Mouse (Mus musculus) adrenal gland, adult 8-10 months (tissue): ENCODE data around the gene Rab23. TPM values are rescaled to one million over a fixed set of nuclear protein-coding genes. Genes with fewer than 3 reads are reported as not detected.
A peak's percentile ranks its signal among the peaks of the same experiment; 100 is the strongest.

Source experiments
- DNase-seq: peaks from one replicate; pipeline ENCODE4 v3.0.0; 2022
- total RNA-seq, 4 experiments: library from RNA; stranded (reverse); gene quantifications; 2 replicates each; pipeline ENCODE4 v1.2.4; 2022

The Rab23 gene
- total RNA-seq: 10 to 100 TPM; 14.0 to 16.8 (median 15.0) TPM

DNA sequence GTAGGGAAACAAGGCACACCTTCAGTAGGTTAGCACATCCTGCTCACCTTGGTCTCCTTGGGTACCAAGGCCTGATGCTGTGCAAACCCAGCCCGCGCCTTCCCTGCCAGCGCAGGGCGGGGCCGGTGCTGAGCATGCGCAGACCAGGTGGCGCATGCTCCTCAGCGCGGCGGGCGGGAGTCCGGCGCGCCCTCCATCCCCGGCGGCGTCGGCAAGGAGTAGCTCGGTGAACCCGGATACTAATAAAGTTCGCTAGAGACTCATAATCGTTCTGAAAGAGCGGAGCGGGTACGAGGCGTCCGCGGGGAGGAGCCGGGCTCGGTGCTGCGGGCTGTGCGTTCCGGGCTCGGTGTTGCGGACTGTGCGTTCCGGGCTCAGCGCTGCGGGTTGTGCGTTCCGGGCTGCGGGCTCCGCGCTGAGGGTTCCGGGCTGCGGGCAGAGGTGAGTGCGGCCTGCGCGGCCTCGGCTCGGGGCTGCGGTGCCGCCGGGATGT lies at the start of gene Rab23:
Rab23 (plus strand) TSS at position 155 of the 493 bp plus-strand sequence.
- peak; percentile 63 for DNase-seq

DNA sequence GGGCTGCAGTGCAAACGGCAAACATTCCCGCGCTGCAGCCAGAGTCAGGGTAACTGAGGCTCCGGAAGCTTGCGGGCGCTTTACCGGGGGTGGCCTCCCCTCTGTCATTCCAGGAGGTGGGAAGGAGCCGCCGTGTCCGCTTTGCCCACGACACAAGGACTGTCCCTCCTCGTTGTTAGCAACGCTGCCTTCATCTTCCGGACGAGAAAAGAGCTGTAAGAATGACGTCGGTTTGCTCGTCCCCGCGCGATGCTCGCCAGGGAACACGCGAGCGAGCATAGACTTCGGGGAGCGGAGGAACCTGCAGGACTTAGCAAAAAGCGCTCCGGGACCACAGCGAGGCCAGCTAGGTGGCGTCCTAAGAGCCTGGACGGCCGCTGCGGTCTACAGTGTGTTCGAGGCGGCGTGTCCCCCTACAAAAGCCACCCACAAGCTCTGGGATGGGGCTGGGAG lies 49.5 kb upstream of the Rab23 start:
- peak; percentile 44 for DNase-seq

DNA sequence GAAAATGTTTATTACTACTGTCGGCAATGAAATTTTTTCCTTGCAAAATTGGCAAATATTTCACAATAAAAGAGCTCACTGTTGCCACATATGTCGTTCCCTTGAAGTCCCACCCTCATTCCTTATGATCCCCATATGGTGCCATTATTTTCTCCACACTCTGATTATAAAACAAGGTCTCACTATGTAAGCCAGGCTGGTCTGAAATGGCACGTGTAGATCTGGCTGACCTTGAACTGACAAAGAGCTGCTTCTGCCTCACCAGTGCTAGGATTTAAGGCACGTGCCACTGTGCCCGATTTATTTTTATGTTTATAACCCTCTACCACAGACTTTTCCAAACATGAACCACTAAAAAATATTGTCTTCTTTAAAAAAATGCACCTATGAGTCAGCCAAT lies 48.2 kb upstream of the Rab23 start:
- no peak for DNase-seq

DNA sequence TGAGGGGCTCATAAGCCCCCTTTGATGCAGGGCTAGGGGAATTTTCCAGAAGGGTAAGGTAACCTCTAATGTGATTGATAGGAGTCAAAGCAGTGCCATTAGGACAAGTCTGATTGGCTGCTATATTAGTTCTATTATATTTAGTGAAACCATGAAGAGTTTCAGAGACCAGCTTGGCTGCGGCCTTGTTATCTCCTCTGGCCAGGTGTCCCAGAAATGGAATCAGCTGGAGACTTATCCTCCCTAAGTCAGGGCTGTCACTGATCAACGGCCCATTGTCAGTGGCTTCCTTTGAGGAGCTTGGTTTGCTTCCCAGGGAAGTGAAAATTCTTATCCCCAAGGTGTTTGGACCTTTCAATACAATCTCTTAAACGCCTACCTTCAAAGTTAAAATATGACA lies 47.6 kb upstream of the Rab23 start:
- DNase-seq: no peak

- DNase-seq: no peak
Observed at GRCm38 (mm10) chr1:33672514-33672913, 47.2 kb upstream of the Rab23 start.

- no peak for DNase-seq
Observed at GRCm38 (mm10) chr1:33673158-33673960, 46.3 kb upstream of the Rab23 start.

DNA sequence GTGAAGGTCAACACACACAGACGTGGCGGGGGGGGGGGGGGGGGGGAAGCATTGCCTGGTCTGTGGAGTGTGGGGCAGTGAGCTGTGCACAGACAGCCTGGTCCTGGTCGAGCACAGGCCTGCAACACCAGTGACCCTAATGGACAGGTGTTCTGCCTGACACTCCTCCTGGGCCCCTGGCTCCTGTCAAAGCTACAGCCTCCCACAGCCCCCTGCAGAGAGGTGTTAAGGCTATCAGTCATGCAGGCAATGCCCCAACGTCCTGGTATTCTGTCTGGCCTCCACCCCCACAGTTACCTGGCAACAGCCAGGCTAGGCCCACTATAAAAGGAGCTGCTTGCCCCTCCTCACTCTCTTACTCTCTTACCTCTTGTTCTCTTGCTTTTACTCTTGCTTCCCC lies 39.3 kb upstream of the Rab23 start:
- no peak for DNase-seq

DNA sequence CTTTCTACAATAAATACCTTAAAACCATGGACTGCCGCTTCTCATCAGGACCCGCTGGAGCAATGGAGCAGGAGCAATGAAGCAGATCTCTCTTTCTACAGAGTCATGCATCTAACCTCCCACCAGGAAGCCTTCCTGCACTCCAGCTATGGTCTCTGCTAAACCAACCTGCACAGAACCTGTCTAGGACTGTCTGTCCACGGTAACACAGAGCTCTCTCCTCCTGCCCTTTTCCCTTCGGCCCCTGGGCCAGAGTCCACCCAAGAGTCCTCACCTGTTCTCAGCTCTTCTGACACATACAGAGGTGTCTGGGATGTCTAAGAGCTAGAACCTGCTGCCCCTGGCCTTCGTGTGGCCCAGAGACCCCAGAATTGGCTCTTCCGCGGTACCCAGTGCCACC lies 38.8 kb upstream of the Rab23 start:
- no peak for DNase-seq

DNA sequence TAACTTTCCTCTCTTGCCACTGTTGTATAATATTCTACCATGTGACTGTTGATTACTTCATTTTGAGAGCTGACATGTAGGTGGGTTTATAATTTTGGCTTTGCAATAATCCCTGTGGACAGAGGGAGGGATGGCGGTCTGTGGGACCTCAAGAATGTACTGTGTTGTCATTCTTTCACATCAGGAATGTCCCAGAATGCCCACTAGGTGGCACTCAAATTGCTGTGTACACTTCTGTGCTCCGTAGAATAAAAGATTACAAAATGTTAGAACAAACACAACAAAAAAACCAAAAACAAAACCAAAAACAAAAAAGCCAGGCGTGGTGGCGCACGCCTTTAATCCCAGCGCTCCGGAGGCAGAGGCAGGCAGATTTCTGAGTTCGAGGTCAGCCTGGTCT lies 35.2 kb upstream of the Rab23 start:
- no peak for DNase-seq

- DNase-seq: no peak
Observed at GRCm38 (mm10) chr1:33688810-33689209, 30.9 kb upstream of the Rab23 start.

- no peak for DNase-seq
Observed at GRCm38 (mm10) chr1:33689446-33690086, 30.1 kb upstream of the Rab23 start.

- DNase-seq: no peak
Observed at GRCm38 (mm10) chr1:33690087-33690448, 29.6 kb upstream of the Rab23 start.

DNA sequence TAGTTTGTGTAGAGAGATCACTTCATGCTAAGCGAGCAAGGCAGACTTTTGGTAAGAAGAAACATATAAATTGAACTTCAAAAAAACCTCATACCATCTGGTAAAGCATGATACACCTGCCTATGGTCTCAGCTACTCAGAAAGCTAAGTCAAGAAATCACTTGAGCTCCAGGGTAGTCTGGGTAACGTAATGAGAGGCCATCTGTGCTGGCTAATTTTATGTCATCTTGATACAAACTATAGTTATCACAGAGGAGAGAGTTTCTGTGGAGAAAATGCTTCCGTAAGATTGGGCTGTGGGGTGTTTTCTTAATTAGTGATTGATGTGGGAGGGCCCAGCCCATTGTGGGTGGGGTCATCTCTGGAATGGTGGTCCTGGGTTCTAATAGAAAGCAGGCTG lies 25.8 kb upstream of the Rab23 start:
- DNase-seq: no peak

GRCm38 (mm10) chr1:33696016-33696415 lies 23.7 kb upstream of the Rab23 start:
- no peak for DNase-seq

GRCm38 (mm10) chr1:33701244-33701643 lies 18.4 kb upstream of the Rab23 start:
- DNase-seq: no peak

DNA sequence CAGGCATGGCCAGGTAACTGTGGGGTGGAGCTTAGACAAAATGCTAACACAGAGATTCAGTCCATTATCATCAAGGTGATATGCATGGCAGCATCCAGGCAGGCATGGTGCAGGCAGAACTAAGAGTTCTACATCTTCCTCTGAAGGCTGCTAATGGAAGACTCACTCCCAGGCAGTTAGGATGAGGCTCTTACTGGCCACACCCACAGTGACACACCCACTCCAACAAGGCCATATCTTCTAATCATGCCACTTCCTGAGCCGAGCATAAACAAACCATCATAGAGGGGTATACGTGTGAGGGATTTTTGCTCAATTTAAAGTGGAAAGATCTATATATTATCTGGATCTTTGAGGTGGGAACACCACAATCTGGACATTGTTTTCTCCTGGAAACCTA lies 10.1 kb upstream of the Rab23 start:
- no peak for DNase-seq

GRCm38 (mm10) chr1:33712026-33712425 lies 7.7 kb upstream of the Rab23 start:
- DNase-seq: no peak

- DNase-seq: no peak
Observed at GRCm38 (mm10) chr1:33714796-33715195, 4.9 kb upstream of the Rab23 start.

- DNase-seq: no peak
Observed at GRCm38 (mm10) chr1:33717636-33718035, 2.1 kb upstream of the Rab23 start.

- no peak for DNase-seq
Observed at GRCm38 (mm10) chr1:33720231-33720630, 544 bp downstream of the Rab23 start.

GRCm38 (mm10) chr1:33721020-33721419 lies 1.3 kb downstream of the Rab23 start:
- DNase-seq: no peak

GRCm38 (mm10) chr1:33724516-33724915 lies 4.8 kb downstream of the Rab23 start:
- no peak for DNase-seq

DNA sequence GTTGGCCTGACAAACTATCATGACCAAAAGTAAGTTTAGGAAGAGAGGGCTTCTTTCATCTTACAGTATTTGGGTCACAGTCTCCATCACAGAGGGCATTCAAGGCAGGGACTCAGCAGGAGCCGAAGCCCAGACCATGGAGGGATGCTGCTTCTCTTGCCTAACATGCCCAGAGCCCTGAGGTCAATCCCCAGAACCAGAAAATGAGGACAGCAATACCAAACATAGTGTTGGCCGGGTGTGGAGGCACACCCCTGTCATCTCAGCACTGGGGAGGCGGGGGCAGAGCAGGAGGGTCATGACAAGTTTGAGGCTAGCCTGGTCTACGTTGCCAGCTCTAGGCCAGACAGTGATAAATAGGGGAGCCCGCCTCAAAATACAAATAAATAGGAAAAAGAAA lies 5.4 kb downstream of the Rab23 start:
- no peak for DNase-seq

- DNase-seq: no peak
Observed at GRCm38 (mm10) chr1:33733044-33733443, 13.4 kb downstream of the Rab23 start.
